Mouse (Mus musculus): ENCODE results near the gene Ywhaq. TPM values are rescaled to one million over a fixed set of nuclear protein-coding genes. Genes with fewer than 3 reads are reported as not detected.

Ywhaq gene
- polyA plus RNA-seq, 1 experiment from 2014 or later = 1,089 TPM

GRCm38 (mm10) chr12:21375376-21376157 is 41.9 kb downstream of the Ywhaq start:
- no peak overlapping the region for H3K4me3 ChIP-seq (replicated peaks; ENCODE audit: low read length)
- WGBS = 49% methylated on average over 3 of the region's 3 CpGs
- H3K4me1 ChIP-seq (replicated peaks; ENCODE audit: control insufficient read depth, insufficient read depth, low read length) = peaks cover 8% of the 10 kb centered on the region
- no peak overlapping the region for H3K4me2 ChIP-seq (ENCODE audit: low read length)
- H3K9me3 ChIP-seq (ENCODE audit: control insufficient read depth, low read length) = no peaks in the 10 kb centered on the region
- H3K9ac ChIP-seq (replicated peaks; ENCODE audit: low read depth, low read length) = no peak overlapping the region
- H3K36me3 ChIP-seq (ENCODE audit: control insufficient read depth, insufficient read depth) = no peaks in the 10 kb centered on the region
- no peak for ATAC-seq
- no peak overlapping the region for H3K27ac ChIP-seq (ENCODE audit: low read length)
- no peaks in the 10 kb centered on the region for H3K27me3 ChIP-seq (replicated peaks; ENCODE audit: control insufficient read depth, insufficient read depth, low read length)

- Histone ChIP-seq H3K27me3 (replicated peaks; ENCODE audit: control insufficient read depth, insufficient read depth, low read length) (no peaks in the 10 kb centered on the region), H3K9me3 (ENCODE audit: control insufficient read depth, low read length) (no peaks in the 10 kb centered on the region), H3K9ac (replicated peaks; ENCODE audit: low read depth, low read length) (peak overlapping the region; percentile 91), H3K27ac (ENCODE audit: low read length) (peak overlapping the region; percentile 93), H3K4me1 (replicated peaks; ENCODE audit: control insufficient read depth, insufficient read depth, low read length) (peaks cover 8% of the 10 kb centered on the region), H3K4me2 (ENCODE audit: low read length) (peak overlapping the region; percentile 74), H3K4me3 (replicated peaks; ENCODE audit: low read length) (peak overlapping the region; percentile 80), H3K36me3 (ENCODE audit: control insufficient read depth, insufficient read depth) (no peaks in the 10 kb centered on the region)
- ATAC-seq = peak; percentile 44
- 5% methylated on average over 24 of the region's 24 CpGs for WGBS
These were observed 43.5 kb downstream of the Ywhaq start for GRCm38 (mm10) chr12:21373820-21374475.

- H3K9ac ChIP-seq (replicated peaks; ENCODE audit: low read depth, low read length) = peak within 1 kb of the TSS; percentile 91
- H3K4me1 ChIP-seq (replicated peaks; ENCODE audit: control insufficient read depth, insufficient read depth, low read length) = peaks cover 8% of the 10 kb centered on the region
- peak; percentile 99 for ATAC-seq
- peak within 1 kb of the TSS; percentile 93 for H3K27ac ChIP-seq (ENCODE audit: low read length)
- H3K27me3 ChIP-seq (replicated peaks; ENCODE audit: control insufficient read depth, insufficient read depth, low read length) = no peaks in the 10 kb centered on the region
- peak within 1 kb of the TSS; percentile 86 for H3K4me2 ChIP-seq (ENCODE audit: low read length)
- WGBS = under 1% methylated on average over 55 of the region's 55 CpGs
- no peaks in the 10 kb centered on the region for H3K36me3 ChIP-seq (ENCODE audit: control insufficient read depth, insufficient read depth)
- H3K4me3 ChIP-seq (replicated peaks; ENCODE audit: low read length) = peak within 1 kb of the TSS; percentile 80
- H3K9me3 ChIP-seq (ENCODE audit: control insufficient read depth, low read length) = no peaks in the 10 kb centered on the region
These were observed 44.2 kb downstream of the Ywhaq start, which contains the start of gene Adam17 for GRCm38 (mm10) chr12:21373100-21373819. Gene Adam17 (minus strand): TSS chr12:21373632.

GRCm38 (mm10) chr12:21370035-21370611 is 47.3 kb downstream of the Ywhaq start:
- Histone ChIP-seq H3K9ac (replicated peaks; ENCODE audit: low read depth, low read length) (no peak overlapping the region), H3K9me3 (ENCODE audit: control insufficient read depth, low read length) (no peaks in the 10 kb centered on the region), H3K4me2 (ENCODE audit: low read length) (no peak overlapping the region), H3K27me3 (replicated peaks; ENCODE audit: control insufficient read depth, insufficient read depth, low read length) (no peaks in the 10 kb centered on the region), H3K27ac (ENCODE audit: low read length) (no peak overlapping the region), H3K4me1 (replicated peaks; ENCODE audit: control insufficient read depth, insufficient read depth, low read length) (peaks cover 8% of the 10 kb centered on the region), H3K4me3 (replicated peaks; ENCODE audit: low read length) (no peak overlapping the region), H3K36me3 (ENCODE audit: control insufficient read depth, insufficient read depth) (no peaks in the 10 kb centered on the region)
- 97% methylated on average over 1 of the region's 1 CpGs for WGBS
- no peak for ATAC-seq

GRCm38 (mm10) chr12:21369087-21369410 is 48.4 kb downstream of the Ywhaq start:
- H3K4me1 ChIP-seq (replicated peaks; ENCODE audit: control insufficient read depth, insufficient read depth, low read length) = peaks cover 6% of the 10 kb centered on the region
- no peak overlapping the region for H3K27ac ChIP-seq (ENCODE audit: low read length)
- H3K9ac ChIP-seq (replicated peaks; ENCODE audit: low read depth, low read length) = no peak overlapping the region
- no peak overlapping the region for H3K4me3 ChIP-seq (replicated peaks; ENCODE audit: low read length)
- 95% methylated on average over 5 of the region's 5 CpGs for WGBS
- H3K9me3 ChIP-seq (ENCODE audit: control insufficient read depth, low read length) = no peaks in the 10 kb centered on the region
- H3K36me3 ChIP-seq (ENCODE audit: control insufficient read depth, insufficient read depth) = no peaks in the 10 kb centered on the region
- H3K4me2 ChIP-seq (ENCODE audit: low read length) = no peak overlapping the region
- H3K27me3 ChIP-seq (replicated peaks; ENCODE audit: control insufficient read depth, insufficient read depth, low read length) = no peaks in the 10 kb centered on the region
- ATAC-seq = no peak

- H3K9ac ChIP-seq (replicated peaks; ENCODE audit: low read depth, low read length) = no peak overlapping the region
- WGBS = 94% methylated on average over 9 of the region's 9 CpGs
- H3K36me3 ChIP-seq (ENCODE audit: control insufficient read depth, insufficient read depth) = no peaks in the 10 kb centered on the region
- no peak overlapping the region for H3K4me3 ChIP-seq (replicated peaks; ENCODE audit: low read length)
- no peaks in the 10 kb centered on the region for H3K9me3 ChIP-seq (ENCODE audit: control insufficient read depth, low read length)
- H3K4me2 ChIP-seq (ENCODE audit: low read length) = no peak overlapping the region
- peaks cover 5% of the 10 kb centered on the region for H3K4me1 ChIP-seq (replicated peaks; ENCODE audit: control insufficient read depth, insufficient read depth, low read length)
- no peak overlapping the region for H3K27ac ChIP-seq (ENCODE audit: low read length)
- ATAC-seq = no peak
- H3K27me3 ChIP-seq (replicated peaks; ENCODE audit: control insufficient read depth, insufficient read depth, low read length) = no peaks in the 10 kb centered on the region
These were observed 48.9 kb downstream of the Ywhaq start for GRCm38 (mm10) chr12:21368376-21369086.

- ATAC-seq = no peak
- H3K27ac ChIP-seq (ENCODE audit: low read length) = no peak overlapping the region
These were observed 52.6 kb downstream of the Ywhaq start for GRCm38 (mm10) chr12:21364624-21365435.

GRCm38 (mm10) chr12:21363195-21363594 is 54.2 kb downstream of the Ywhaq start:
- no peak overlapping the region for H3K4me2 ChIP-seq (ENCODE audit: low read length)
- H3K4me1 ChIP-seq (replicated peaks; ENCODE audit: control insufficient read depth, insufficient read depth, low read length) = no peaks in the 10 kb centered on the region
- H3K27ac ChIP-seq (ENCODE audit: low read length) = no peak overlapping the region
- 95% methylated on average over 3 of the region's 3 CpGs for WGBS
- H3K27me3 ChIP-seq (replicated peaks; ENCODE audit: control insufficient read depth, insufficient read depth, low read length) = no peaks in the 10 kb centered on the region
- no peak overlapping the region for H3K9ac ChIP-seq (replicated peaks; ENCODE audit: low read depth, low read length)
- H3K4me3 ChIP-seq (replicated peaks; ENCODE audit: low read length) = no peak overlapping the region
- no peaks in the 10 kb centered on the region for H3K36me3 ChIP-seq (ENCODE audit: control insufficient read depth, insufficient read depth)
- ATAC-seq = no peak
- H3K9me3 ChIP-seq (ENCODE audit: control insufficient read depth, low read length) = no peaks in the 10 kb centered on the region

More at GRCm38 (mm10) chr12:21364624-21365435, 52.6 kb downstream of the Ywhaq start:
- Histone ChIP-seq H3K4me3 (replicated peaks; ENCODE audit: low read length) (no peak overlapping the region), H3K4me2 (ENCODE audit: low read length) (no peak overlapping the region), H3K27me3 (replicated peaks; ENCODE audit: control insufficient read depth, insufficient read depth, low read length) (no peaks in the 10 kb centered on the region), H3K9me3 (ENCODE audit: control insufficient read depth, low read length) (no peaks in the 10 kb centered on the region), H3K9ac (replicated peaks; ENCODE audit: low read depth, low read length) (no peak overlapping the region), H3K4me1 (replicated peaks; ENCODE audit: control insufficient read depth, insufficient read depth, low read length) (no peaks in the 10 kb centered on the region), H3K36me3 (ENCODE audit: control insufficient read depth, insufficient read depth) (no peaks in the 10 kb centered on the region)
- WGBS = 88% methylated on average over 10 of the region's 10 CpGs

All from forebrain, embryonic 16.5 days (tissue).